Mouse (Mus musculus) C2C12 (cell line): ENCODE measurements around the gene Pfn1. TPM values are rescaled to one million over a fixed set of nuclear protein-coding genes. Genes with fewer than 3 reads are reported as not detected.

Experiments
- H3K27me3 ChIP-seq: one replicate; pipeline ENCODE4 v1.6.1; 2011; ENCODE audit not compliant: control insufficient read depth, insufficient read depth, insufficient read length
- H3K36me3 ChIP-seq: one replicate; pipeline ENCODE4 v1.6.1; 2011; ENCODE audit not compliant: control insufficient read depth, insufficient read depth
- H3K4me3 ChIP-seq: one replicate; pipeline ENCODE4 v1.5.1; 2011; ENCODE audit warnings: mild to moderate bottlenecking, control low read depth; ENCODE audit not compliant: poor library complexity, insufficient read depth, severe bottlenecking
- H3K79me2 ChIP-seq: one replicate; pipeline ENCODE4 v1.6.1; 2011; ENCODE audit not compliant: control insufficient read depth, insufficient read depth
- H3K79me3 ChIP-seq: one replicate; pipeline ENCODE4 v1.6.1; 2011; ENCODE audit warnings: low read depth, control low read depth
- H3ac ChIP-seq: one replicate; pipeline ENCODE3; 2011; ENCODE audit warnings: low read depth; ENCODE audit not compliant: control insufficient read depth, insufficient read length
- CEBPB ChIP-seq: IDR thresholded peaks from one replicate; pipeline ENCODE4 v1.6.1; 2011; ENCODE audit warnings: low read depth, mild to moderate bottlenecking, control low read depth, moderate library complexity
- CTCF ChIP-seq: IDR thresholded peaks from one replicate; pipeline ENCODE4 v1.5.1; 2011; ENCODE audit not compliant: control insufficient read depth, insufficient read depth, insufficient read length
- FOSL1 ChIP-seq: IDR thresholded peaks from one replicate; pipeline ENCODE4 v1.8.0; 2011; ENCODE audit warnings: mild to moderate bottlenecking, low read length; ENCODE audit not compliant: poor library complexity, insufficient read depth, severe bottlenecking
- MAX ChIP-seq: IDR thresholded peaks from one replicate; pipeline ENCODE4 v1.6.1; 2011; ENCODE audit warnings: mild to moderate bottlenecking, control low read depth
- MYOD1 ChIP-seq: IDR thresholded peaks from one replicate; pipeline ENCODE4 v1.6.1; 2011; ENCODE audit warnings: low read depth; ENCODE audit not compliant: control insufficient read depth, insufficient read length
- MYOG ChIP-seq: IDR thresholded peaks from one replicate; pipeline ENCODE4 v1.6.1; 2011; ENCODE audit not compliant: control insufficient read depth, insufficient read length; ENCODE audit errors: extremely low read depth
- USF1 ChIP-seq: IDR thresholded peaks from one replicate; pipeline ENCODE4 v1.6.1; 2011; ENCODE audit warnings: low read depth, mild to moderate bottlenecking, control low read depth, moderate library complexity
- polyA plus RNA-seq: library from polyadenylated mRNA; unstranded; fragments of >200 nt; fragmentation: generic; extraction: Trizol; gene quantifications from one replicate; pipeline ENCODE4 v1.2.1, GENCODE M21; 2012; ENCODE audit warnings: missing spikeins

Gene Pfn1
- polyA plus RNA-seq, 1 experiment = 4,207 TPM

GRCm38 (mm10) chr11:70660571-70660970, 6.1 kb upstream of the Pfn1 start:
- H3K79me3 ChIP-seq = peaks cover 46% of the 10 kb centered on the region
- TF ChIP-seq CEBPB (no peak), MAX (no peak), USF1 (no peak), FOSL1 (no peak), MYOD1 (no peak), MYOG (no peak), CTCF (no peak)
- peaks cover 70% of the 10 kb centered on the region for H3K79me2 ChIP-seq

GRCm38 (mm10) chr11:70658942-70659341, 4.5 kb upstream of the Pfn1 start:
- Histone ChIP-seq H3K79me2 (peaks cover 76% of the 10 kb centered on the region), H3K27me3 (no peaks in the 10 kb centered on the region), H3K36me3 (peaks cover 50% of the 10 kb centered on the region), H3K79me3 (peaks cover 46% of the 10 kb centered on the region), H3K4me3 (peak overlapping the region; percentile 16), H3ac (peak overlapping the region; percentile 55)
- no peak for TF ChIP-seq MYOG
- no peak for TF ChIP-seq MYOD1
- TF ChIP-seq MAX = peak; percentile 11
- TF ChIP-seq FOSL1 = no peak

More at GRCm38 (mm10) chr11:70660571-70660970, 6.1 kb upstream of the Pfn1 start:
- H3K4me3 ChIP-seq = no peak overlapping the region
- peaks cover 64% of the 10 kb centered on the region for H3K36me3 ChIP-seq
- H3ac ChIP-seq = no peak overlapping the region
- H3K27me3 ChIP-seq = no peaks in the 10 kb centered on the region

GRCm38 (mm10) chr11:70658521-70658920, 4.1 kb upstream of the Pfn1 start:
- Histone ChIP-seq H3K36me3 (peaks cover 48% of the 10 kb centered on the region), H3ac (peak overlapping the region; percentile 74), H3K79me3 (peaks cover 50% of the 10 kb centered on the region), H3K27me3 (no peaks in the 10 kb centered on the region), H3K79me2 (peaks cover 80% of the 10 kb centered on the region), H3K4me3 (peak overlapping the region; percentile 99)
- peak; percentile 51 for TF ChIP-seq MYOD1
- peak; percentile 12 for TF ChIP-seq MAX
- TF ChIP-seq CEBPB = no peak
- no peak for TF ChIP-seq FOSL1
- no peak for TF ChIP-seq MYOG
- no peak for TF ChIP-seq USF1
- TF ChIP-seq CTCF = no peak

GRCm38 (mm10) chr11:70657991-70658390, 3.5 kb upstream of the Pfn1 start:
- peaks cover 85% of the 10 kb centered on the region for H3K79me2 ChIP-seq
- peaks cover 50% of the 10 kb centered on the region for H3K36me3 ChIP-seq
- H3K79me3 ChIP-seq = peaks cover 55% of the 10 kb centered on the region
- peak overlapping the region; percentile 99 for H3K4me3 ChIP-seq
- no peaks in the 10 kb centered on the region for H3K27me3 ChIP-seq
- H3ac ChIP-seq = peak overlapping the region; percentile 74
- TF ChIP-seq MYOG = no peak
- TF ChIP-seq MAX = no peak
- TF ChIP-seq CEBPB = no peak
- TF ChIP-seq CTCF = no peak
- TF ChIP-seq USF1 = no peak
- TF ChIP-seq FOSL1 = no peak
- no peak for TF ChIP-seq MYOD1

- Histone ChIP-seq H3K4me3 (peak overlapping the region; percentile 99), H3ac (peak overlapping the region; percentile 74), H3K79me3 (peaks cover 59% of the 10 kb centered on the region), H3K27me3 (no peaks in the 10 kb centered on the region), H3K36me3 (peaks cover 50% of the 10 kb centered on the region), H3K79me2 (peaks cover 90% of the 10 kb centered on the region)
- TF ChIP-seq MAX = no peak
- TF ChIP-seq MYOD1 = no peak
- no peak for TF ChIP-seq USF1
- no peak for TF ChIP-seq FOSL1
Measured at GRCm38 (mm10) chr11:70657573-70657972, 3.1 kb upstream of the Pfn1 start.

- Histone ChIP-seq H3ac (peak within 1 kb of the TSS; percentile 85), H3K36me3 (peaks cover 50% of the 10 kb centered on the region), H3K27me3 (no peaks in the 10 kb centered on the region), H3K4me3 (peak within 1 kb of the TSS; percentile 99), H3K79me3 (peaks cover 65% of the 10 kb centered on the region), H3K79me2 (peaks cover 94% of the 10 kb centered on the region)
- TF ChIP-seq MYOD1 (no peak), USF1 (no peak), MAX (no peak), FOSL1 (no peak), MYOG (no peak), CEBPB (no peak), CTCF (no peak)
Measured at GRCm38 (mm10) chr11:70656964-70657363, 2.5 kb upstream of the Pfn1 start, which contains the start of gene Eno3. Eno3 (plus strand) TSS chr11:70657202.
